Mouse (Mus musculus) C2C12 (cell line): ENCODE data around the gene Colgalt1.

ENCODE experiments used
- CEBPB ChIP-seq: IDR thresholded peaks from one replicate; pipeline ENCODE4 v1.6.1; 2011; ENCODE audit warnings: low read depth, mild to moderate bottlenecking, control low read depth, moderate library complexity
- CTCF ChIP-seq: IDR thresholded peaks from one replicate; pipeline ENCODE4 v1.5.1; 2011; ENCODE audit not compliant: control insufficient read depth, insufficient read depth, insufficient read length
- MAX ChIP-seq: IDR thresholded peaks from one replicate; pipeline ENCODE4 v1.6.1; 2011; ENCODE audit warnings: mild to moderate bottlenecking, control low read depth
- MYOD1 ChIP-seq: IDR thresholded peaks from one replicate; pipeline ENCODE4 v1.6.1; 2011; ENCODE audit warnings: low read depth; ENCODE audit not compliant: control insufficient read depth, insufficient read length
- MYOG ChIP-seq: IDR thresholded peaks from one replicate; pipeline ENCODE4 v1.6.1; 2011; ENCODE audit not compliant: control insufficient read depth, insufficient read length; ENCODE audit errors: extremely low read depth
- USF1 ChIP-seq: IDR thresholded peaks from one replicate; pipeline ENCODE4 v1.6.1; 2011; ENCODE audit warnings: low read depth, mild to moderate bottlenecking, control low read depth, moderate library complexity

- TF ChIP-seq USF1 (no peak), CTCF (no peak), MAX (no peak), CEBPB (no peak), MYOG (no peak), MYOD1 (no peak)
These were observed 59.4 kb downstream of the Colgalt1 start for GRCm38 (mm10) chr8:71670198-71670597.
